Mouse (Mus musculus): ENCODE results near the gene Tnp1. TPM values are rescaled to one million over a fixed set of nuclear protein-coding genes. Genes with fewer than 3 reads are reported as not detected.
A peak's percentile ranks its signal among the peaks of the same experiment; 100 is the strongest.

Gene Tnp1
- polyA plus RNA-seq (2015; fragmentation: Nextera tagmentation; extraction: Ambion mirVana): not detected in 2 replicates

GRCm38 (mm10) chr1:73015731-73016130 is at the start of gene Tnp1:
Tnp1 (minus strand) TSS chr1:73015909.
- H3K27me3 ChIP-seq: no peaks in the 10 kb centered on the region
- WGBS: 93% methylated on average over 12 of the region's 12 CpGs
- H3K36me3 ChIP-seq: no peaks in the 10 kb centered on the region
- no peak for ATAC-seq (ENCODE audit: insufficient number of reproducible peaks, low FRiP score, low TSS enrichment, low read depth)
- H3K4me3 ChIP-seq: no peak within 1 kb of the TSS
- no peak within 1 kb of the TSS for H3K4me2 ChIP-seq
- H3K9me3 ChIP-seq: no peaks in the 10 kb centered on the region
- no peak within 1 kb of the TSS for H3K9ac ChIP-seq
- H3K4me1 ChIP-seq: no peaks in the 10 kb centered on the region
- no peak within 1 kb of the TSS for H3K27ac ChIP-seq

- H3K4me1 ChIP-seq: 0 out of 2 replicates have a peak, but pooled peaks cover 4% of the 10 kb centered on the region
- no peak overlapping the region for H3K9ac ChIP-seq
- no peaks in the 10 kb centered on the region for H3K27me3 ChIP-seq
- H3K36me3 ChIP-seq: no peaks in the 10 kb centered on the region
- H3K4me3 ChIP-seq: no peak overlapping the region
- ATAC-seq (ENCODE audit: insufficient number of reproducible peaks, low FRiP score, low TSS enrichment, low read depth): no peak
- 83% methylated on average over 3 of the region's 3 CpGs for WGBS
- no peak overlapping the region for H3K4me2 ChIP-seq
- H3K9me3 ChIP-seq: no peaks in the 10 kb centered on the region
- H3K27ac ChIP-seq: no peak overlapping the region
Observed at GRCm38 (mm10) chr1:73064336-73064735, 48.6 kb upstream of the Tnp1 start.

GRCm38 (mm10) chr1:73061491-73062233 is 46.0 kb upstream of the Tnp1 start:
- no peak for ATAC-seq (ENCODE audit: insufficient number of reproducible peaks, low FRiP score, low TSS enrichment, low read depth)
- Histone ChIP-seq H3K4me3 (no peak overlapping the region), H3K36me3 (no peaks in the 10 kb centered on the region), H3K9ac (no peak overlapping the region), H3K4me1 (0 out of 2 replicates have a peak, but pooled peaks cover 4% of the 10 kb centered on the region), H3K27ac (peak overlapping the region; percentile 23; the same call in 1 of the 2 replicates), H3K9me3 (no peaks in the 10 kb centered on the region), H3K27me3 (no peaks in the 10 kb centered on the region), H3K4me2 (no peak overlapping the region)
- WGBS: 37% methylated on average over 7 of the region's 7 CpGs

- Histone ChIP-seq H3K27ac (no peak overlapping the region), H3K36me3 (no peaks in the 10 kb centered on the region), H3K27me3 (no peaks in the 10 kb centered on the region), H3K4me3 (no peak overlapping the region), H3K4me1 (0 out of 2 replicates have a peak, but pooled peaks cover 4% of the 10 kb centered on the region), H3K4me2 (no peak overlapping the region), H3K9ac (no peak overlapping the region), H3K9me3 (no peaks in the 10 kb centered on the region)
- no peak for ATAC-seq (ENCODE audit: insufficient number of reproducible peaks, low FRiP score, low TSS enrichment, low read depth)
- WGBS: 36% methylated on average over 3 of the region's 3 CpGs
Observed at GRCm38 (mm10) chr1:73060271-73060670, 44.6 kb upstream of the Tnp1 start.

GRCm38 (mm10) chr1:73056266-73057001 is 40.7 kb upstream of the Tnp1 start:
- no peak overlapping the region for H3K4me2 ChIP-seq
- WGBS: 80% methylated on average over 3 of the region's 3 CpGs
- no peak overlapping the region for H3K9ac ChIP-seq
- no peak overlapping the region for H3K27ac ChIP-seq
- no peak for ATAC-seq (ENCODE audit: insufficient number of reproducible peaks, low FRiP score, low TSS enrichment, low read depth)
- H3K9me3 ChIP-seq: no peaks in the 10 kb centered on the region
- no peaks in the 10 kb centered on the region for H3K27me3 ChIP-seq
- 0 out of 2 replicates have a peak, but pooled peaks cover 4% of the 10 kb centered on the region for H3K4me1 ChIP-seq
- H3K4me3 ChIP-seq: no peak overlapping the region
- no peaks in the 10 kb centered on the region for H3K36me3 ChIP-seq

- ATAC-seq (ENCODE audit: insufficient number of reproducible peaks, low FRiP score, low TSS enrichment, low read depth): no peak
- WGBS: 42% methylated on average over 3 of the region's 3 CpGs
- no peak overlapping the region for H3K27ac ChIP-seq
Observed at GRCm38 (mm10) chr1:73055820-73056219, 40.1 kb upstream of the Tnp1 start.

GRCm38 (mm10) chr1:73055206-73055605 is 39.5 kb upstream of the Tnp1 start:
- Histone ChIP-seq H3K4me3 (no peak overlapping the region), H3K9ac (no peak overlapping the region), H3K36me3 (no peaks in the 10 kb centered on the region), H3K9me3 (no peaks in the 10 kb centered on the region), H3K4me2 (no peak overlapping the region), H3K4me1 (0 out of 2 replicates have a peak, but pooled peaks cover 4% of the 10 kb centered on the region), H3K27me3 (no peaks in the 10 kb centered on the region), H3K27ac (no peak overlapping the region)
- 75% methylated on average over 6 of the region's 6 CpGs for WGBS
- no peak for ATAC-seq (ENCODE audit: insufficient number of reproducible peaks, low FRiP score, low TSS enrichment, low read depth)

More at GRCm38 (mm10) chr1:73055820-73056219, 40.1 kb upstream of the Tnp1 start:
- H3K4me2 ChIP-seq: no peak overlapping the region
- no peak overlapping the region for H3K4me3 ChIP-seq
- no peaks in the 10 kb centered on the region for H3K36me3 ChIP-seq
- no peaks in the 10 kb centered on the region for H3K9me3 ChIP-seq
- H3K27me3 ChIP-seq: no peaks in the 10 kb centered on the region
- 0 out of 2 replicates have a peak, but pooled peaks cover 4% of the 10 kb centered on the region for H3K4me1 ChIP-seq
- H3K9ac ChIP-seq: no peak overlapping the region

- 31% methylated on average over 9 of the region's 9 CpGs for WGBS
- Histone ChIP-seq H3K4me3 (no peak overlapping the region), H3K9ac (no peak overlapping the region), H3K27me3 (no peaks in the 10 kb centered on the region), H3K4me2 (no peak overlapping the region), H3K9me3 (no peaks in the 10 kb centered on the region), H3K36me3 (no peaks in the 10 kb centered on the region), H3K4me1 (0 out of 2 replicates have a peak, but pooled peaks cover 4% of the 10 kb centered on the region), H3K27ac (no peak overlapping the region)
- ATAC-seq (ENCODE audit: insufficient number of reproducible peaks, low FRiP score, low TSS enrichment, low read depth): no peak
Observed at GRCm38 (mm10) chr1:73053545-73054326, 38.0 kb upstream of the Tnp1 start.

GRCm38 (mm10) chr1:73046896-73047672 is 31.4 kb upstream of the Tnp1 start:
- 89% methylated on average over 5 of the region's 6 CpGs for WGBS
- H3K9me3 ChIP-seq: no peaks in the 10 kb centered on the region
- peaks cover 4% of the 10 kb centered on the region; the same call in 1 of the 2 replicates for H3K4me1 ChIP-seq
- H3K36me3 ChIP-seq: no peaks in the 10 kb centered on the region
- no peaks in the 10 kb centered on the region for H3K27me3 ChIP-seq
- H3K4me2 ChIP-seq: no peak overlapping the region
- ATAC-seq (ENCODE audit: insufficient number of reproducible peaks, low FRiP score, low TSS enrichment, low read depth): no peak
- no peak overlapping the region for H3K4me3 ChIP-seq
- no peak overlapping the region for H3K9ac ChIP-seq
- H3K27ac ChIP-seq: no peak overlapping the region

- Histone ChIP-seq H3K9ac (no peak overlapping the region), H3K27ac (no peak overlapping the region), H3K27me3 (no peaks in the 10 kb centered on the region), H3K4me1 (peaks cover 4% of the 10 kb centered on the region; the same call in 1 of the 2 replicates), H3K36me3 (no peaks in the 10 kb centered on the region), H3K9me3 (no peaks in the 10 kb centered on the region), H3K4me3 (no peak overlapping the region), H3K4me2 (no peak overlapping the region)
- ATAC-seq (ENCODE audit: insufficient number of reproducible peaks, low FRiP score, low TSS enrichment, low read depth): no peak
- WGBS: 27% methylated on average over 9 of the region's 9 CpGs
Observed at GRCm38 (mm10) chr1:73045948-73046685, 30.4 kb upstream of the Tnp1 start.
